Mouse (Mus musculus): ENCODE data around the gene Gm8257. TPM values are rescaled to one million over a fixed set of nuclear protein-coding genes. Genes with fewer than 3 reads are reported as not detected.

Gm8257 gene
- not detected for polyA plus RNA-seq (2017; shearing (Covaris generic))

DNA sequence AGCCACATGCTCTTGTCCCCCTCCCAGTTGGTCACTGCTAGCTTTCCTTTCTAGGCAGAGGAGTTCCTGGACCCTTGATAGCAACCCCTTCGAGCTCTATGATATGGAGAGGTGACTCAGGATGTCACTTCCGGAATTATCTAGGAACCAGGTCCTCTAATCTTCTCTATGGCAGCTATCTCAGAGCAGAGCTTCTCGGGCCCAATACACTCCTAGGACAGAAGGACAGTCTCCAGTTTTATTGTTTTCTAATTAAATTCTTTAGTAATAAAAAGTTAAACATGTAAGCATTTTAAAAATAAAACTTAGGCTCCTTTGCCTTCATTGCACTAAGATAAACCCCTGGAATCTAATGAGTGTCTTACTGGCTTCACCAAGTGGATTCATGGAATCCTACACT is at the start of gene Gm8257:
Gene Gm8257, minus strand, starts transcription at position 101 of the 400 bp plus-strand sequence.

DNA sequence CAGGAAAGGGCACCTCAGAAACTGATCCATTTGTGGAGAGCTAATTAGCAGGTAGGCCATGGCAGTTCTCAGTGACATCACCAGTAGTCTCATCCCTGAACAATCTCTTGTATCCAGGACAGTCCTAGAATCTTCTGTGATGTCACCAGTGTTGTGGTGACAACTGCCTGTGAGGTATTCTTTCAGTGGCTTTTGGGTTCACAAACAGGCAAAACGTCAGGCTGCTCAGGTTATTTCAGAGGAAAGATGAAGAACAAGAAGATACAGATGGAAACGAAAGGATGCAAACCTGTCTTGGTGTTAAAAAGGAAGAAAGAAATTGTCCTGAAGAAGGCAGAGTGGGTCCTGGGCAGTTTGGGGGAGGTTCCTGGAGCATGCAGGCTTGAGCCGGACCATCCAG is 44.0 kb upstream of the Gm8257 start, which contains the start of gene Gm8267:
Gene Gm8267, minus strand, starts transcription at position 101 of the 400 bp plus-strand sequence.

DNA sequence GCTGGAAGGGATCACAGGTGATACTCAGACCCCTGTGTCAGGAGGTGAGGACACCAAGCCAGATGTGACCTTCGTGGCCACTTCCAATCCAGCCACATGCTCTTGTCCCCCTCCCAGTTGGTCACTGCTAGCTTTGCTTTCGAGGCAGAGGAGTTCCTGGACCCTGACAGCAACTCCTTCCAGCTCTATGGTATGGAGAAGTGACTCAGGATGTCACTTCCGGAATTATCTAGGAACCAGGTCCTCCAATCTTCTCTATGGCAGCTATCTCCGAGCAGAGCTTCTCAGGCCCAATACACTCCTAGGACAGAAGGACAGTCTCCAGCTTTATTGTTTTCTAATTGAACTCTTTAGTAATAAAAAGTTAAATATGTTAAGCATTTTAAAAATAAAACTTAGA is 78.5 kb downstream of the Gm8257 start, which contains the start of gene Gm5624:
Gene Gm5624, minus strand, starts transcription at position 202 of the 400 bp plus-strand sequence.

Other genes with a start within 250 kb of the Gm8257 start
- not detected for gene BC061237, start 214.0 kb downstream of the Gm8257 start, polyA plus RNA-seq (2017; shearing (Covaris generic))
- not detected for gene Gm17093, start 188.2 kb downstream of the Gm8257 start, polyA plus RNA-seq (2017; shearing (Covaris generic))
- gene Gm8247, start 123.3 kb downstream of the Gm8257 start, polyA plus RNA-seq (2017; shearing (Covaris generic)) = not detected
- not detected for gene Gm5624, start 78.5 kb downstream of the Gm8257 start, polyA plus RNA-seq (2017; shearing (Covaris generic))
- gene Gm8267, start 43.9 kb upstream of the Gm8257 start, polyA plus RNA-seq (2017; shearing (Covaris generic)) = 0.69 TPM
- gene Ptgdr, start 152.9 kb upstream of the Gm8257 start, polyA plus RNA-seq (2017; shearing (Covaris generic)) = not detected

All from effector memory CD4-positive, alpha-beta T cell, adult 5 months (primary cell).